Mouse (Mus musculus): ENCODE measurements around the gene Itgbl1. TPM values are rescaled to one million over a fixed set of nuclear protein-coding genes. Genes with fewer than 3 reads are reported as not detected.

The Itgbl1 gene
- polyA plus RNA-seq (2012; fragmentation: generic; extraction: Trizol), result 0.06 TPM
- long read RNA-seq, experiment 1, result 0 reads
- long read RNA-seq, experiment 2, full-length matches to known transcripts, result 1 of 1 reads
- long read RNA-seq, experiment 2, partial matches to known transcripts, result 0 of 1 reads
- long read RNA-seq, experiment 2, other reads (novel, unspliced or antisense), result 0 of 1 reads

- Histone ChIP-seq H3ac (ENCODE audit: control insufficient read depth, insufficient read length, low read depth) (no peak within 1 kb of the TSS), H3K27me3 (ENCODE audit: control insufficient read depth, insufficient read depth, insufficient read length) (no peaks in the 10 kb centered on the region), H3K36me3 (ENCODE audit: control insufficient read depth, insufficient read depth) (no peaks in the 10 kb centered on the region), H3K79me2 (ENCODE audit: control insufficient read depth, insufficient read depth) (no peaks in the 10 kb centered on the region), H3K4me3 (ENCODE audit: insufficient read depth, poor library complexity, severe bottlenecking) (no peak within 1 kb of the TSS), H3K79me3 (ENCODE audit: low read depth) (no peaks in the 10 kb centered on the region)
- TF ChIP-seq MYOD1 (IDR thresholded peaks at IDR 0.05; ENCODE audit: control insufficient read depth, insufficient read length, low read depth) (no peak), USF1 (IDR thresholded peaks at IDR 0.05; ENCODE audit: low read depth) (no peak), CEBPB (IDR thresholded peaks at IDR 0.05; ENCODE audit: low read depth) (no peak), FOSL1 (IDR thresholded peaks at IDR 0.05; ENCODE audit: insufficient read depth, low read length, poor library complexity, severe bottlenecking) (no peak), MYOG (IDR thresholded peaks at IDR 0.05; ENCODE audit: control insufficient read depth, extremely low read depth, insufficient read length) (no peak), MAX (IDR thresholded peaks at IDR 0.05) (no peak)
These were observed at the start of gene Itgbl1 for GRCm38 (mm10) chr14:123659921-123660385. Gene Itgbl1, plus strand, starts transcription at chr14:123659971.

- Histone ChIP-seq H3ac (ENCODE audit: control insufficient read depth, insufficient read length, low read depth) (no peak overlapping the region), H3K4me3 (ENCODE audit: insufficient read depth, poor library complexity, severe bottlenecking) (no peak overlapping the region), H3K36me3 (ENCODE audit: control insufficient read depth, insufficient read depth) (no peaks in the 10 kb centered on the region), H3K79me3 (ENCODE audit: low read depth) (no peaks in the 10 kb centered on the region), H3K79me2 (ENCODE audit: control insufficient read depth, insufficient read depth) (no peaks in the 10 kb centered on the region), H3K27me3 (ENCODE audit: control insufficient read depth, insufficient read depth, insufficient read length) (no peaks in the 10 kb centered on the region)
- TF ChIP-seq MYOD1 (IDR thresholded peaks at IDR 0.05; ENCODE audit: control insufficient read depth, insufficient read length, low read depth), result no peak
- no peak for TF ChIP-seq CTCF (IDR thresholded peaks at IDR 0.05; ENCODE audit: control insufficient read depth, insufficient read depth, insufficient read length)
- TF ChIP-seq FOSL1 (IDR thresholded peaks at IDR 0.05; ENCODE audit: insufficient read depth, low read length, poor library complexity, severe bottlenecking), result no peak
- no peak for TF ChIP-seq MYOG (IDR thresholded peaks at IDR 0.05; ENCODE audit: control insufficient read depth, extremely low read depth, insufficient read length)
- no peak for TF ChIP-seq CEBPB (IDR thresholded peaks at IDR 0.05; ENCODE audit: low read depth)
- TF ChIP-seq MAX (IDR thresholded peaks at IDR 0.05), result no peak
- TF ChIP-seq USF1 (IDR thresholded peaks at IDR 0.05; ENCODE audit: low read depth), result no peak
These were observed 36.8 kb upstream of the Itgbl1 start for GRCm38 (mm10) chr14:123622969-123623368.

- no peak for TF ChIP-seq FOSL1 (IDR thresholded peaks at IDR 0.05; ENCODE audit: insufficient read depth, low read length, poor library complexity, severe bottlenecking)
- TF ChIP-seq MYOG (IDR thresholded peaks at IDR 0.05; ENCODE audit: control insufficient read depth, extremely low read depth, insufficient read length), result no peak
- TF ChIP-seq CTCF (IDR thresholded peaks at IDR 0.05; ENCODE audit: control insufficient read depth, insufficient read depth, insufficient read length), result no peak
- no peak for TF ChIP-seq MYOD1 (IDR thresholded peaks at IDR 0.05; ENCODE audit: control insufficient read depth, insufficient read length, low read depth)
- TF ChIP-seq USF1 (IDR thresholded peaks at IDR 0.05; ENCODE audit: low read depth), result no peak
- Histone ChIP-seq H3K36me3 (ENCODE audit: control insufficient read depth, insufficient read depth) (no peaks in the 10 kb centered on the region), H3K79me2 (ENCODE audit: control insufficient read depth, insufficient read depth) (no peaks in the 10 kb centered on the region), H3K79me3 (ENCODE audit: low read depth) (no peaks in the 10 kb centered on the region), H3K27me3 (ENCODE audit: control insufficient read depth, insufficient read depth, insufficient read length) (no peaks in the 10 kb centered on the region), H3ac (ENCODE audit: control insufficient read depth, insufficient read length, low read depth) (no peak within 1 kb of the TSS), H3K4me3 (ENCODE audit: insufficient read depth, poor library complexity, severe bottlenecking) (no peak within 1 kb of the TSS)
These were observed 33.1 kb upstream of the Itgbl1 start, which contains the start of gene Nalcn for GRCm38 (mm10) chr14:123626501-123627179. Gene Nalcn, minus strand, starts transcription at chr14:123627144.

- no peak for TF ChIP-seq USF1 (IDR thresholded peaks at IDR 0.05; ENCODE audit: low read depth)
- TF ChIP-seq CTCF (IDR thresholded peaks at IDR 0.05; ENCODE audit: control insufficient read depth, insufficient read depth, insufficient read length), result no peak
- TF ChIP-seq MYOD1 (IDR thresholded peaks at IDR 0.05; ENCODE audit: control insufficient read depth, insufficient read length, low read depth), result no peak
- no peak for TF ChIP-seq MYOG (IDR thresholded peaks at IDR 0.05; ENCODE audit: control insufficient read depth, extremely low read depth, insufficient read length)
- TF ChIP-seq MAX (IDR thresholded peaks at IDR 0.05), result no peak
- no peak for TF ChIP-seq FOSL1 (IDR thresholded peaks at IDR 0.05; ENCODE audit: insufficient read depth, low read length, poor library complexity, severe bottlenecking)
- no peak for TF ChIP-seq CEBPB (IDR thresholded peaks at IDR 0.05; ENCODE audit: low read depth)
- H3ac ChIP-seq (ENCODE audit: control insufficient read depth, insufficient read length, low read depth), result no peak overlapping the region
- no peaks in the 10 kb centered on the region for H3K27me3 ChIP-seq (ENCODE audit: control insufficient read depth, insufficient read depth, insufficient read length)
- no peak overlapping the region for H3K4me3 ChIP-seq (ENCODE audit: insufficient read depth, poor library complexity, severe bottlenecking)
- H3K79me2 ChIP-seq (ENCODE audit: control insufficient read depth, insufficient read depth), result no peaks in the 10 kb centered on the region
- no peaks in the 10 kb centered on the region for H3K36me3 ChIP-seq (ENCODE audit: control insufficient read depth, insufficient read depth)
- no peaks in the 10 kb centered on the region for H3K79me3 ChIP-seq (ENCODE audit: low read depth)
These were observed 32.6 kb upstream of the Itgbl1 start for GRCm38 (mm10) chr14:123627180-123627562.

- Histone ChIP-seq H3K79me3 (ENCODE audit: low read depth) (no peaks in the 10 kb centered on the region), H3ac (ENCODE audit: control insufficient read depth, insufficient read length, low read depth) (no peak overlapping the region), H3K36me3 (ENCODE audit: control insufficient read depth, insufficient read depth) (no peaks in the 10 kb centered on the region), H3K4me3 (ENCODE audit: insufficient read depth, poor library complexity, severe bottlenecking) (no peak overlapping the region), H3K79me2 (ENCODE audit: control insufficient read depth, insufficient read depth) (no peaks in the 10 kb centered on the region), H3K27me3 (ENCODE audit: control insufficient read depth, insufficient read depth, insufficient read length) (no peaks in the 10 kb centered on the region)
- TF ChIP-seq USF1 (IDR thresholded peaks at IDR 0.05; ENCODE audit: low read depth) (no peak), CEBPB (IDR thresholded peaks at IDR 0.05; ENCODE audit: low read depth) (no peak), FOSL1 (IDR thresholded peaks at IDR 0.05; ENCODE audit: insufficient read depth, low read length, poor library complexity, severe bottlenecking) (no peak), MYOD1 (IDR thresholded peaks at IDR 0.05; ENCODE audit: control insufficient read depth, insufficient read length, low read depth) (no peak), MAX (IDR thresholded peaks at IDR 0.05) (no peak), MYOG (IDR thresholded peaks at IDR 0.05; ENCODE audit: control insufficient read depth, extremely low read depth, insufficient read length) (no peak), CTCF (IDR thresholded peaks at IDR 0.05; ENCODE audit: control insufficient read depth, insufficient read depth, insufficient read length) (no peak)
These were observed 1.3 kb downstream of the Itgbl1 start for GRCm38 (mm10) chr14:123661091-123661491.

Data from C2C12 (cell line).